Mouse (Mus musculus) MEL (cell line): ENCODE data around the gene Stk39. TPM values are rescaled to one million over a fixed set of nuclear protein-coding genes. Genes with fewer than 3 reads are reported as not detected.

Source experiments
- DNase-seq: peaks from one replicate; pipeline ENCODE4 v3.0.0; 2011; ENCODE audit warnings: low read depth, low spot score
- H3K27ac ChIP-seq: 2 replicates; pipeline ENCODE4 v1.5.1; 2012; ENCODE audit warnings: low read depth, mild to moderate bottlenecking, control low read depth, low read length, moderate library complexity; ENCODE audit not compliant: control insufficient read depth
- H3K27me3 ChIP-seq, 2 experiments: fragments of 150-350 bp in 1 of 2; sonication (generic) in 1 of 2; 2 replicates each; pipeline ENCODE4 v1.6.1; 2012; ENCODE audit warnings: low read length in 2 of 2, mild to moderate bottlenecking in 2 of 2, improper control_type of control experiment in 1 of 2, moderate library complexity in 1 of 2; ENCODE audit not compliant: insufficient read depth in 2 of 2, control insufficient read depth in 1 of 2
- H3K36me3 ChIP-seq, 2 experiments: 2 replicates each; pipeline ENCODE4 v1.6.1; 2012 to 2014; ENCODE audit warnings: low read length in 2 of 2, improper control_type of control experiment in 1 of 2, inconsistent platforms in 1 of 2, mild to moderate bottlenecking in 1 of 2; ENCODE audit not compliant: insufficient read depth in 2 of 2, control insufficient read depth in 1 of 2
- H3K4me1 ChIP-seq, 2 experiments: fragments of 150-350 bp in 1 of 2; sonication (generic) in 1 of 2; 2 replicates each; pipeline ENCODE4 v1.6.1; 2012; ENCODE audit warnings: low read length in 2 of 2, improper control_type of control experiment in 1 of 2, mild to moderate bottlenecking in 1 of 2; ENCODE audit not compliant: insufficient read depth in 2 of 2, control insufficient read depth in 1 of 2
- H3K4me3 ChIP-seq, 2 experiments: fragments of 150-350 bp in 1 of 2; sonication (generic) in 1 of 2; 2 replicates each; pipeline ENCODE4 v1.5.1; 2012; ENCODE audit warnings: low read depth in 2 of 2, low read length in 2 of 2, mild to moderate bottlenecking in 2 of 2, moderate library complexity in 2 of 2, control low read depth in 1 of 2, improper control_type of control experiment in 1 of 2; ENCODE audit not compliant: control insufficient read depth in 1 of 2, insufficient read depth in 1 of 2
- H3K79me2 ChIP-seq: 2 replicates; pipeline ENCODE4 v1.6.1; 2012; ENCODE audit warnings: mild to moderate bottlenecking, low read length, moderate library complexity; ENCODE audit not compliant: control insufficient read depth, poor library complexity, insufficient read depth
- H3K9ac ChIP-seq: 2 replicates; pipeline ENCODE4 v1.6.1; 2012; ENCODE audit warnings: low read depth, mild to moderate bottlenecking, control low read depth, low read length, moderate library complexity; ENCODE audit not compliant: control insufficient read depth, poor library complexity, severe bottlenecking
- H3K9me3 ChIP-seq: fragments of 150-350 bp; sonication (generic); replicated peaks from 2 replicates; pipeline ENCODE4 v1.6.1; 2012; ENCODE audit warnings: mild to moderate bottlenecking, low read length, improper control_type of control experiment, moderate library complexity; ENCODE audit not compliant: insufficient read depth
- BHLHE40 ChIP-seq: IDR thresholded peaks from 2 replicates; pipeline ENCODE4 v1.6.1; 2012; ENCODE audit warnings: low read depth, mild to moderate bottlenecking, inconsistent platforms, low read length, improper control_type of control experiment, borderline replicate concordance
- CHD1 ChIP-seq: IDR thresholded peaks from 2 replicates; pipeline ENCODE4 v1.6.1; 2012; ENCODE audit warnings: low read depth, mild to moderate bottlenecking, inconsistent platforms, low read length, improper control_type of control experiment
- ETS1 ChIP-seq: IDR thresholded peaks from 2 replicates; pipeline ENCODE4 v1.6.1; 2012; ENCODE audit warnings: low read depth, mild to moderate bottlenecking, inconsistent platforms, low read length, improper control_type of control experiment, moderate library complexity
- GABPA ChIP-seq: IDR thresholded peaks from 2 replicates; pipeline ENCODE4 v1.6.1; 2012; ENCODE audit warnings: low read depth, mild to moderate bottlenecking, inconsistent platforms, low read length, improper control_type of control experiment, moderate library complexity
- HCFC1 ChIP-seq: IDR thresholded peaks from 2 replicates; pipeline ENCODE4 v1.6.1; 2012; ENCODE audit warnings: low read depth, mild to moderate bottlenecking, inconsistent platforms, low read length, improper control_type of control experiment, moderate library complexity
- JUND ChIP-seq: IDR thresholded peaks from 2 replicates; pipeline ENCODE4 v1.6.1; 2011; ENCODE audit warnings: low read depth, mild to moderate bottlenecking, improper control_type of control experiment, low read length
- KAT2A ChIP-seq: conservative IDR thresholded peaks from 2 replicates; pipeline ENCODE4 v1.6.1; 2012; ENCODE audit warnings: low read depth, low read length, improper control_type of control experiment, inconsistent platforms
- MAX ChIP-seq: IDR thresholded peaks from 2 replicates; pipeline ENCODE4 v1.6.1; 2011; ENCODE audit warnings: low read length, improper control_type of control experiment
- MXI1 ChIP-seq: IDR thresholded peaks from 2 replicates; pipeline ENCODE4 v1.6.1; 2011; ENCODE audit warnings: mild to moderate bottlenecking, low read depth, low read length, improper control_type of control experiment
- MYB ChIP-seq: IDR thresholded peaks from 2 replicates; pipeline ENCODE4 v1.6.1; 2011; ENCODE audit warnings: mild to moderate bottlenecking, low read depth, low read length, improper control_type of control experiment
- MYC ChIP-seq: IDR thresholded peaks from 2 replicates; pipeline ENCODE4 v1.6.1; 2011; ENCODE audit warnings: low read depth, mild to moderate bottlenecking, low read length, improper control_type of control experiment, moderate library complexity
- NELFE ChIP-seq: IDR thresholded peaks from 2 replicates; pipeline ENCODE4 v1.6.1; 2011; ENCODE audit warnings: low read depth, low read length, improper control_type of control experiment
- POLR2A ChIP-seq, 2 experiments: IDR thresholded peaks; 2 replicates each; pipeline ENCODE4 v1.6.1; 2011 to 2012; ENCODE audit warnings: low read length in 2 of 2, mild to moderate bottlenecking in 2 of 2, control low read depth in 1 of 2, improper control_type of control experiment in 1 of 2, low read depth in 1 of 2, moderate library complexity in 1 of 2; ENCODE audit not compliant: control insufficient read depth in 1 of 2, insufficient read depth in 1 of 2, poor library complexity in 1 of 2
- POLR2AphosphoS2 ChIP-seq: IDR thresholded peaks from 2 replicates; pipeline ENCODE4 v1.6.1; 2011; ENCODE audit warnings: low read length, improper control_type of control experiment
- POLR2AphosphoS5 ChIP-seq: IDR thresholded peaks from 2 replicates; pipeline ENCODE4 v1.6.1; 2012; ENCODE audit warnings: low read depth, borderline replicate concordance, mild to moderate bottlenecking, inconsistent platforms, low read length, moderate library complexity, mixed read lengths
- RAD21 ChIP-seq: IDR thresholded peaks from 2 replicates; pipeline ENCODE4 v1.6.1; 2011; ENCODE audit warnings: mild to moderate bottlenecking, low read depth, low read length, improper control_type of control experiment
- SIN3A ChIP-seq: IDR thresholded peaks from 2 replicates; pipeline ENCODE4 v1.6.1; 2012; ENCODE audit warnings: low read length, improper control_type of control experiment, inconsistent platforms
- SMC3 ChIP-seq: IDR thresholded peaks from 2 replicates; pipeline ENCODE4 v1.6.1; 2011; ENCODE audit warnings: low read depth, low read length, improper control_type of control experiment
- TAL1 ChIP-seq: IDR thresholded peaks from 2 replicates; pipeline ENCODE4 v1.6.1; 2012; ENCODE audit warnings: mild to moderate bottlenecking, inconsistent platforms, low read length, moderate library complexity, mixed read lengths
- TBP ChIP-seq: IDR thresholded peaks from 2 replicates; pipeline ENCODE4 v1.8.0; 2011; ENCODE audit warnings: low read depth, low read length, improper control_type of control experiment
- TCF12 ChIP-seq: IDR thresholded peaks from 2 replicates; pipeline ENCODE4 v1.6.1; 2014; ENCODE audit warnings: low read depth, mild to moderate bottlenecking, inconsistent platforms, low read length, improper control_type of control experiment, moderate library complexity
- USF1 ChIP-seq: IDR thresholded peaks from 2 replicates; pipeline ENCODE4 v1.6.1; 2014; ENCODE audit warnings: low read depth, mild to moderate bottlenecking, inconsistent platforms, low read length, improper control_type of control experiment, moderate library complexity
- ZC3H11A ChIP-seq: IDR thresholded peaks from 2 replicates; pipeline ENCODE4 v1.6.1; 2012; ENCODE audit warnings: low read depth, mild to moderate bottlenecking, inconsistent platforms, low read length, improper control_type of control experiment
- ZKSCAN1 ChIP-seq: IDR thresholded peaks from 2 replicates; pipeline ENCODE4 v1.6.1; 2012; ENCODE audit warnings: low read depth, mild to moderate bottlenecking, inconsistent platforms, low read length, improper control_type of control experiment, moderate library complexity
- ZNF384 ChIP-seq: IDR thresholded peaks from 2 replicates; pipeline ENCODE4 v1.6.1; 2012; ENCODE audit warnings: low read depth, mild to moderate bottlenecking, inconsistent platforms, low read length, improper control_type of control experiment
- polyA plus RNA-seq, 2 experiments: library from polyadenylated mRNA; stranded (reverse) in 1 of 2; unstranded in 1 of 2; fragments of >175 nt in 1 of 2; fragments of >200 nt in 1 of 2; gene quantifications; 2 replicates each; pipeline versions ENCODE4 v1.2.1 to v1.2.4; 2012; ENCODE audit warnings: low replicate concordance in 2 of 2, low read depth in 1 of 2; ENCODE audit not compliant: insufficient read length in 2 of 2, insufficient read depth in 1 of 2, missing spikeins in 1 of 2
- total RNA-seq: library from RNA; depleted of rRNA; stranded (reverse); fragments of 300-350 nt; gene quantifications from 2 replicates; pipeline ENCODE4 v1.2.3, GENCODE M21; 2012

Stk39 gene
- total and polyA plus RNA-seq, 3 experiments, result not detected

GRCm38 (mm10) chr2:68443141-68443540 is 28.9 kb downstream of the Stk39 start:
- no peak overlapping the region for H3K27ac ChIP-seq
- DNase-seq, result no peak
- no peak overlapping the region for H3K9ac ChIP-seq
- no peaks in the 10 kb centered on the region for H3K79me2 ChIP-seq
- no peaks in the 10 kb centered on the region for H3K27me3 ChIP-seq
- H3K9me3 ChIP-seq, result no peaks in the 10 kb centered on the region
- TF ChIP-seq POLR2A (IDR thresholded peaks at IDR 0.05; ENCODE audit: control insufficient read depth in 1 of 2, insufficient read depth in 1 of 2, low read depth in 1 of 2, low read length in 2 of 2, poor library complexity in 1 of 2) (no peak), MAX (no peak), BHLHE40 (no peak), NELFE (no peak), GABPA (no peak), RAD21 (no peak), USF1 (no peak), TBP (no peak), MYB (no peak), POLR2AphosphoS5 (no peak), ZNF384 (no peak), ETS1 (no peak), ZC3H11A (no peak)
- TF ChIP-seq, all 39 proteins: peak for 0
- no peak overlapping the region for H3K4me3 ChIP-seq
- H3K36me3 ChIP-seq, result no peaks in the 10 kb centered on the region
- no peaks in the 10 kb centered on the region for H3K4me1 ChIP-seq

GRCm38 (mm10) chr2:68442113-68442717 is 29.9 kb downstream of the Stk39 start:
- Histone ChIP-seq H3K4me1 (no peaks in the 10 kb centered on the region), H3K9ac (no peak overlapping the region), H3K9me3 (no peaks in the 10 kb centered on the region), H3K79me2 (no peaks in the 10 kb centered on the region), H3K4me3 (no peak overlapping the region), H3K27ac (no peak overlapping the region), H3K36me3 (no peaks in the 10 kb centered on the region), H3K27me3 (no peaks in the 10 kb centered on the region)
- no peak for DNase-seq
- no peak for TF ChIP-seq MYC
- TF ChIP-seq JUND, result no peak
- TF ChIP-seq USF1, result no peak
- no peak for TF ChIP-seq TAL1
- no peak for TF ChIP-seq SMC3
- TF ChIP-seq KAT2A, result no peak
- TF ChIP-seq POLR2AphosphoS5, result no peak
- TF ChIP-seq BHLHE40, result no peak
- no peak for TF ChIP-seq MXI1
- TF ChIP-seq CHD1, result no peak
- TF ChIP-seq ZC3H11A, result no peak
- no peak for TF ChIP-seq ZKSCAN1
- no peak for TF ChIP-seq SIN3A
- TF ChIP-seq NELFE, result no peak
- TF ChIP-seq TCF12, result no peak
- no peak for TF ChIP-seq MYB
- no peak for TF ChIP-seq HCFC1
- no peak for TF ChIP-seq POLR2AphosphoS2
